Mouse (Mus musculus): ENCODE data around the gene Tmem101. TPM values are rescaled to one million over a fixed set of nuclear protein-coding genes. Genes with fewer than 3 reads are reported as not detected.

Gene Tmem101
- total and polyA plus RNA-seq, 3 experiments: 30.1 to 45.1 TPM; not detected in 1

DNA sequence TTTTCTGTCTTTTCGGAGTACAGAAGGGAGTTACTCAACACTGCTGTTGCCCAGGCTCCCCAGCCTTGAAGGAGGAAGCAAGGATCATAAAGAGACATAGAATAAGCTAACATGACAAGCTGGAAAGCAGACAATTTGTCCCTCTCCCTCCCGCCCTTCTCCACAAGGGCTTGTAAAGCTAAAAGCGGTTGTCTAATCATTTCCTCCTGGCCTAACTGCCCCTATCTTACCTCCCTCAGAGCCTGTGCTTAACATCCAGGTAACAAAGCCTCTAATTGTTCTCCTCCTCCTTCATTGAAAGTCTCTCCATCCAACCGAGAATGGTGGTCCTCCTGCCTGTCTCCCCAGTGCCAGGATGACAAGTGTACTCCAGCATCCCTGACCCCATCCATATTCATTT lies 34.6 kb upstream of the Tmem101 start (continued):
- TF ChIP-seq CHD1 (IDR thresholded peaks at IDR 0.05; ENCODE audit: low read depth, low read length): no peak; the same call in 1 of the 2 replicates
- 0 out of 2 replicates have a peak, but pooled peaks have one; percentile 50 for TF ChIP-seq ETS1 (IDR thresholded peaks at IDR 0.05; ENCODE audit: low read depth, low read length)
- TF ChIP-seq CHD2 (IDR thresholded peaks at IDR 0.05; ENCODE audit: low read length): no peak
- TF ChIP-seq CTCF (IDR thresholded peaks at IDR 0.05 in 2 of 3, conservative IDR thresholded peaks at IDR 0.05 in 1 of 3; ENCODE audit: control insufficient read depth in 1 of 3, insufficient read depth in 1 of 3, low read depth in 2 of 3, low read length in 3 of 3, poor library complexity in 1 of 3, severe bottlenecking in 1 of 3): no peak
- TF ChIP-seq UBTF (IDR thresholded peaks at IDR 0.05; ENCODE audit: borderline replicate concordance, insufficient read depth, low read depth, low read length): no peak
- TF ChIP-seq SMC3 (IDR thresholded peaks at IDR 0.05; ENCODE audit: low read depth, low read length): no peak

DNA sequence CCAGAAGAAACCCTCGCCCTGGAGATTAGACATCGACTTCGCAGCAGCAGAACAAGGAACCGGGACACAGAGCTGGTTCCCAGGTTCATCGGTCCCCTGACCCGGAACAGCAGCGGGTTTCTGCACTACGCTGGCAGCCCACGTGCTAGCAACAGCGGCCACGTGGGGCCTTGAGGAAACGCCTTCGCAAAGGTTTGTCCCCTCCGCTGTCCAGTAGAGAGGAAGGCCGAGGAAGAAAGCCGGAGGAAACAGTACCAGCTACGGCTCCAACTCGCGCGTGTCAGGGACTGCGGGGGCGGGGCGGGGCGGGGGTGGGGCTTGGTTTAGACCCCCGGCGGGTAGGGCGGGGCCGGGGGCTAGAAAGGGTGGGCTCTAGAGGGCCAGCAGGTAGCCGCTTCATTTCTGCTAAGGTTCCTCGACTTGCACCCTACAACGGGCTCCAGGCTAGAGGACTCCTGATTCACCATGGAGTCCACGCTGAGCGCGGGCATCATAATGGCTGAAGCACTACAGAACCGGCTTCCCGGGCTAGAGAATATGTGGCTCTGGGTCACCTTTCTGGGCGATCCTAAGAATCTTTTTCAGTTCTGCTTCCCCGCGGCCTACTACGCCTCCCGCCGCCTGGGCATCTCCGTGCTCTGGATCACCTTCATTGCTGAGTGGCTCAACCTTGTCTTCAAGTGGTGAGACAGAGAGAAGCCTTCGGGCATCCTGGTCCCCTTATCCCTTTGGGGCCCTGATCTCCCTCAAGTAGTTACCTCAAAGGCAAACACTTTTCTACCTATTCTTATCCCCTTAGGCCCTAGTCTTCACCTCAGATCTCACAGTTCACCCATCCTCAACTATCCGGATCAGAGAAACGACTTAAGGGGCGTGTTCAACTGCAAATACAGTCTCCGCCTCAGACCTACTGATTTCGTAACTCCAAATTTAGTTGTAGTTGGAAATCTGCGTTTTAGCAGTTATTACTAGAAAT lies 33.5 kb upstream of the Tmem101 start, which contains the start of gene G6pc3:
Gene G6pc3 (plus strand): TSS at position 160 of the 976 bp plus-strand sequence.
- H3K36me3 ChIP-seq (ENCODE audit: control insufficient read depth in 1 of 2, insufficient read depth in 2 of 2, low read length in 2 of 2): peaks cover 0 to 43% of the 10 kb centered on the region in 2 experiments; a peak in 2 of 4 replicates
- peak within 1 kb of the TSS; percentile 75 to 88 for H3K4me3 ChIP-seq (ENCODE audit: control insufficient read depth in 1 of 2, insufficient read depth in 1 of 2, low read depth in 2 of 2, low read length in 2 of 2)
- peaks cover 9 to 39% of the 10 kb centered on the region in 2 experiments for H3K4me1 ChIP-seq (ENCODE audit: control insufficient read depth in 1 of 2, insufficient read depth in 2 of 2, low read length in 2 of 2)
- peak; percentile 97 for DNase-seq (ENCODE audit: low read depth, low spot score)
- peak within 1 kb of the TSS; percentile 92 for H3K9ac ChIP-seq (ENCODE audit: control insufficient read depth, low read depth, low read length, poor library complexity, severe bottlenecking)
- no peaks in the 10 kb centered on the region for H3K9me3 ChIP-seq (replicated peaks; ENCODE audit: insufficient read depth, low read length)
- peak within 1 kb of the TSS; percentile 90 for H3K27ac ChIP-seq (ENCODE audit: control insufficient read depth, low read depth, low read length)
- peaks cover 18% of the 10 kb centered on the region for H3K79me2 ChIP-seq (ENCODE audit: control insufficient read depth, insufficient read depth, low read length, poor library complexity)
- no peaks in the 10 kb centered on the region for H3K27me3 ChIP-seq (ENCODE audit: control insufficient read depth in 1 of 2, insufficient read depth in 2 of 2, low read length in 2 of 2)
- TF ChIP-seq USF2 (IDR thresholded peaks at IDR 0.05; ENCODE audit: borderline replicate concordance in 1 of 2, insufficient read depth in 1 of 2, low read depth in 1 of 2, low read length in 2 of 2) (peak; percentile 50 to 90; a peak in 3 of 4 replicates), E2F4 (IDR thresholded peaks at IDR 0.05; ENCODE audit: borderline replicate concordance, low read depth, low read length) (no peak; the same call in 1 of the 2 replicates), NRF1 (IDR thresholded peaks at IDR 0.05; ENCODE audit: insufficient read depth, low read depth, low read length, poor library complexity, severe bottlenecking) (peak; percentile 50; the same call in 1 of the 2 replicates), UBTF (IDR thresholded peaks at IDR 0.05; ENCODE audit: borderline replicate concordance, insufficient read depth, low read depth, low read length) (0 out of 2 replicates have a peak, but pooled peaks have one; percentile 34), GABPA (IDR thresholded peaks at IDR 0.05; ENCODE audit: low read depth, low read length) (no peak), MXI1 (IDR thresholded peaks at IDR 0.05; ENCODE audit: low read depth, low read length) (peak; percentile 100), MYB (IDR thresholded peaks at IDR 0.05; ENCODE audit: low read depth, low read length) (no peak; the same call in 1 of the 2 replicates), TBP (IDR thresholded peaks at IDR 0.05; ENCODE audit: low read depth, low read length) (peak; percentile 62), TCF12 (IDR thresholded peaks at IDR 0.05; ENCODE audit: low read depth, low read length) (peak; percentile 71), ZNF384 (IDR thresholded peaks at IDR 0.05; ENCODE audit: low read depth, low read length) (no peak), MEF2A (IDR thresholded peaks at IDR 0.05; ENCODE audit: extremely low read depth, insufficient replicate concordance, low read depth, low read length, poor library complexity, severe bottlenecking) (no peak), ZKSCAN1 (IDR thresholded peaks at IDR 0.05; ENCODE audit: low read depth, low read length) (no peak), POLR2A (IDR thresholded peaks at IDR 0.05; ENCODE audit: control insufficient read depth in 1 of 2, insufficient read depth in 1 of 2, low read depth in 1 of 2, low read length in 2 of 2, poor library complexity in 1 of 2) (peak; percentile 30 to 85; a peak in 2 of 4 replicates), BHLHE40 (IDR thresholded peaks at IDR 0.05; ENCODE audit: borderline replicate concordance, low read depth, low read length) (peak; percentile 62; the same call in 1 of the 2 replicates), CHD2 (IDR thresholded peaks at IDR 0.05; ENCODE audit: low read length) (no peak; the same call in 1 of the 2 replicates), MAZ (IDR thresholded peaks at IDR 0.05; ENCODE audit: low read depth, low read length) (peak; percentile 83; the same call in 1 of the 2 replicates), SIN3A (IDR thresholded peaks at IDR 0.05; ENCODE audit: low read length) (peak; percentile 99), SMC3 (IDR thresholded peaks at IDR 0.05; ENCODE audit: low read depth, low read length) (no peak), RAD21 (IDR thresholded peaks at IDR 0.05; ENCODE audit: low read depth, low read length) (no peak), POLR2AphosphoS5 (IDR thresholded peaks at IDR 0.05; ENCODE audit: borderline replicate concordance, low read depth, low read length) (no peak), CHD1 (IDR thresholded peaks at IDR 0.05; ENCODE audit: low read depth, low read length) (no peak), MYC (IDR thresholded peaks at IDR 0.05; ENCODE audit: low read depth, low read length) (peak; percentile 100), POLR2AphosphoS2 (IDR thresholded peaks at IDR 0.05; ENCODE audit: low read length) (peak; percentile 44; the same call in 1 of the 2 replicates), ZMIZ1 (IDR thresholded peaks at IDR 0.05; ENCODE audit: low read depth, low read length) (peak; percentile 44), EP300 (IDR thresholded peaks at IDR 0.05; ENCODE audit: low read depth in 1 of 2, low read length in 2 of 2) (no peak; a peak in 1 of 4 replicates), ELF1 (IDR thresholded peaks at IDR 0.05; ENCODE audit: low read depth, low read length) (peak; percentile 96), HCFC1 (IDR thresholded peaks at IDR 0.05; ENCODE audit: low read depth, low read length) (peak; percentile 93), MAFK (IDR thresholded peaks at IDR 0.05; ENCODE audit: borderline replicate concordance, low read depth, low read length) (no peak)
